Mouse (Mus musculus) adrenal gland, postnatal 14 days (tissue): ENCODE results near the gene Fut7. TPM values are rescaled to one million over a fixed set of nuclear protein-coding genes. Genes with fewer than 3 reads are reported as not detected.

Experiments
- DNase-seq: peaks from one replicate; pipeline ENCODE4 v3.0.0; 2021; ENCODE audit warnings: mixed read lengths
- microRNA-seq, 2 experiments: library from miRNA; unstranded; fragments of <30 nt; microRNA quantifications; one replicate each; pipeline ENCODE4 v1.2.0; 2021
- total RNA-seq: library from RNA; stranded (reverse); gene quantifications from 2 replicates; pipeline ENCODE4 v1.2.3, GENCODE M21; 2021

Fut7 gene
- total RNA-seq, 1 experiment from 2014 or later = not detected

DNA sequence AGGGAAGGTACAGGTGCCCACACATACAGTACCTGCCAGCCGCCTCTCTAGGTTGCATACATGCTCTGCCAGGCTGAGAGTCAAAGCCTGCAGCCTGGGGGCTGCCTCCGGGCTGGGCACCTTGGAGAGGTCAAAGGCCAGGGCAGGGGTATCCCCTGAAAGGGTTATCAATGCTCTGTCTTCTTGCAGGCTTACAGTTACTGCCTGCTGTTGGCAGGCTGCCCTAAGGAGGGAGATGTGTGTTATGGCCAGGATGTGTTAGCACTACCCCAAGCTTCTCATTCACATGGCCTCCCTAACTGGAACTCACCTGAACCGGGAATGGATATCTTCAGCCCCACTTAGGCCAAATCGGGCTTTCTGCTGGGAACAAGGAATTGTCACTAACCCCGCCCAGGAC, 37.1 kb downstream of the Fut7 start:
- DNase-seq = peak; percentile 38

DNA sequence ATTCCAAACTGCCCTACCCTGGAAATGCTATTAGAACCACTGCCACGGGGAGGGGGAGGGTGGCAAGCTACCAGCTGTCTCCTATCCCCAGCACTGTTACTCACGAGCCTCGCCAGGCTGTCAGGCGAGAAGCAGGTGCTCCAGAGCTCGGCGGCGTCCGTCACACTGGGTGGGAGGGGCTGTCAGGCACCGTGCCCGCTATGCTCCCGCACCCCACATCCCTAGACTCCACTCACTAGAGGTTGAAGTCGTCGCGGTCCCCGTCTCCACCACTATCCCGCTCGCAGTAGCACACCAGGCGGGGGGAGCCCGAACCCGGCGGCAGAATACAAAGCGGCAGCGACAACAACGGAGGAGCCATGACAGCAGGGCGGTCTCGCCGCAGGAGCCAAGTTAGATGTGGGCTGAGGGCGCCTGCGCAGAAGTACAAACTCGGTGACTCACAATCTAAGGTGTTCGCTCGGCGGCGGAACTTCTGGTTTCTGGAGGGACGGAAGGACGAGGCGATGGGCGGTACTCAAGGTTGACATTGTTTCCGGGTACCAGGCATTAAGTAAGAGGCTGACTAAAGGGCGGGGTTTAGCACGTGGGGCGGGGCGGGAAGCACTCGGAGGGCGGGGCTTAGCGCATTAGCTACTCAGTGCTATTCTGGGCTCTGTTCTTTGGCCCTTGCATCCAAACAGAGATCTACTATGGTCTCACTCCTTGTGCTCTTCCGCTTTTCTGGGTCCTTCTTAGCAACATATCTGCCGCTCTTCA, 37.7 kb downstream of the Fut7 start, which contains the start of gene Paxx:
TSS of gene Paxx (minus strand) at position 544 of the 759 bp plus-strand sequence.
- DNase-seq = peak; percentile 95

DNA sequence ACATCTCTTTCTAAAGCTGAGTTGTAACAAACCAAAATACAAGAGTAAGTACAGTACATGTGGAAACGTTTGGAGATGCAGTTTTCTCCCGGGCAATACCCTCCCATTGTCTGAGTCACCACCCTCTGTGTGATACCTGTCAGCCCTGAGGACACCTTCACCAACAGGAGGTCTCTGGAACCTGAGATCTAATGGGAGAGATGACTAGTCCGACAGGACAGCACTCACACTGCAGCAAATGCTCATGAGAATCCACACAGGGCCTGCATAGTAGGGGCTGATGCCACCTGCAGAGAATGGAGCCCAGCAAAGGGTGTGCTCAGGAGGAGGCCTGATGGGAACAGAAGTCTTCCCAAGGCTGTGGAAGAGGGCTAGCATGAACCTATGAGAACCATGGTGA, 38.3 kb downstream of the Fut7 start:
- no peak for DNase-seq

DNA sequence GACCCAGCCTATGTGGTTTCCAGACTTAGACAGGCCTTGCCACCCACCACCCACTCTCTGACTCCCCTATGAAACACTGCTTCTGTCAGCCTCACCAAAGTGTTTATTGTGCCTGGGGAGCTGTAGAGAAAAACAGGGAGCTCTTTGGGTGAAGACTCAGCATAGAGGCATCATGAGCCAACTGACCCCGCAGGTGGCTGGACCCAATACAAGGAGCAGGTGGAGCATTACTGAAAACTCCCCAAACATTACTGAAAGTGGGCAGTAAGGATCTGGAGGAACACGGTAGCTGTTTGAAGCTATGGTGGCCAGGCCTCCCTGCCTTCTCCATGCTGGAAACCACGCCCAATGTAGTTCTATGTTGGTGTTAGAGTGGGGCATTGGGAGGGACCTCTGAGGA, 40.6 kb downstream of the Fut7 start:
- DNase-seq = no peak

DNA sequence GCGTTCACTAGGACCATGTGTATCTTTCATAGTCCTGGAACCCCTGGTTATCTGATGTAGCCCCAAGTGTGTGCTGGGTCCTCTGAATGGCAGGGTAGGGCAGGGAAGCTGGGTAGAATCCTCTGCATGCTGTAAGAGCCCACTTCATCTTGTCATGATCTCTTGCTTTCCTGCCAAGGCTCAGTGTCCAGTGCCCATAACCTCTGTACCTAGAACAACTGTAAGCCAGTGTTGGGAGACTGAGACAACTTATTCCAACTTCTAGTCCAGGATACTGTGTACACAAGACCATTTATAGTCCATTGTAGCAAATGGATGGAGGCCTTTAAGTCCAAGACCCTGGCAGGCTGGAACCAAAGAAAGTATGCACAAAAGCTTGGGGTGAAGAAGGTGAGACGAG, 42.2 kb downstream of the Fut7 start:
- no peak for DNase-seq

DNA sequence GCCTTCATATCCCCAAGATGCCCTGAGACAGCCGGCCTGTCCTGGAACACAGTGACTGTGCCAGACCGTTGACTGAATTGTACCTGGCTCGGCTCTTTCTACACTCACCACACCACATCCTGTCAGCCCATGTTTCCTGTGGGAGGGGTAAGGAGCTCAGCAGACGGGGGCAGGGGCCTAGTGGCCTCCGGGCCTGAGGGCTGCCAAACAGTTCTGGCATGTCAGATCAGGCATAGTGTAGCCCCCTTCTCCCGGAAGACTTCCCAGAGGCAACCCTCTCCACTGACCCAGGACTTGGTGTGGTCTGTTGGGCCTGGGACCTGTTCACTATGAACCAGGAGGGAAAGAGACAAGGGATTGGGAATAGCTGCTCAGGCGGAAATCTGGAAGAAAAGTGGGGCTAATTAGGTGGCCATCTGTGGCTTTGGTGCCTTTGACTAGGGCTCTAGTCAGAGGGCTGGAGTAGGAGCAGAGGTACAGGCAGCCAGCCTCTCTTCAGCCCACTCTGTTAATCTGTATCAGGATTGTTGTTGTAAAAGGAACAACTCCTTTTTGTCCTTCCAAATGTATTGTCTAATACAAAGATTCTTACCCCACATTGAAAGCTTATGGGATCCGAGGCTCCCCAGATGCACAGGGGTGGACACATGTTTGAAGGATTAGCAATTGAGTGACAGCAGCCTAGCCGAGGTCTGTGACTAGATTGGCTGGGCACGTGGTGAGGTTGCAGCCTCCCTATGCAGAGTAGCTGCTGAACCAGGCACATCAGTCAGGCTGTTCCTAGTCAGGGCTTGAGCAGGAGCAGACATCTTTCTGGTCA, 43.0 kb downstream of the Fut7 start:
- peak; percentile 39 for DNase-seq

DNA sequence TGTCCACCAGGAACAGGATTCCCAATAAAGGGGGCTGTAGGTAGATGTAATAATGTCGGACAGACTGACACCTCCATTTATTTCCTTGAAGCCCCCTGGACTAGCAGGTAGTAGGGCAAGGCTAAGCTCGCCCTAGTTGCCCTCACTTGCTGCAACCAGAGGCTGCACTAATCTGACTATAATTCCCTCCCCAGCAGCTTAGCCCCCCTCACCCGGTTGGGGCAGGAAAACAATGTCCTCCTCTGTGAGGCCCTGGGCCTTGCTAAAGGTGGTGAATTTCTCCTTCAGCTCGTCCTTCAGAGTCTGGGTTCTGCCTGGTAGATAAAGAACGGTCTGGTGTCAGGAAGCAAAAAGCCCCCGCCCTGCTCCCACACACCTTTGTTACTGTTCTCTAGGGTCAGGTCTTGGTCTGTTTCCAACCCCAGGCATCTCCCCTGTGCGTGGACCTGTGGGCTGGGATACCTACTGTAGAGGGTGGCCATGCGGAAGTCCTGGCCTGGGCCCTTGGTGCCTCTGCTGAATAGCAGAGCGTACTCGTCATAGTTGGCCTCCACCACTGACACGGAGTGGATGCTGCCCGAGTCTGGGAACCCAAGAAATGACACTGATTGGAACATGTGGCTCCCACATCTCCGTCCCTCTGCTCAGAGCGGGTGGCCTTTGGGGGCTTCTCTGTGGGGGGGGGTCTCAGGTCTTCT, 44.7 kb downstream of the Fut7 start:
- no peak for DNase-seq

DNA sequence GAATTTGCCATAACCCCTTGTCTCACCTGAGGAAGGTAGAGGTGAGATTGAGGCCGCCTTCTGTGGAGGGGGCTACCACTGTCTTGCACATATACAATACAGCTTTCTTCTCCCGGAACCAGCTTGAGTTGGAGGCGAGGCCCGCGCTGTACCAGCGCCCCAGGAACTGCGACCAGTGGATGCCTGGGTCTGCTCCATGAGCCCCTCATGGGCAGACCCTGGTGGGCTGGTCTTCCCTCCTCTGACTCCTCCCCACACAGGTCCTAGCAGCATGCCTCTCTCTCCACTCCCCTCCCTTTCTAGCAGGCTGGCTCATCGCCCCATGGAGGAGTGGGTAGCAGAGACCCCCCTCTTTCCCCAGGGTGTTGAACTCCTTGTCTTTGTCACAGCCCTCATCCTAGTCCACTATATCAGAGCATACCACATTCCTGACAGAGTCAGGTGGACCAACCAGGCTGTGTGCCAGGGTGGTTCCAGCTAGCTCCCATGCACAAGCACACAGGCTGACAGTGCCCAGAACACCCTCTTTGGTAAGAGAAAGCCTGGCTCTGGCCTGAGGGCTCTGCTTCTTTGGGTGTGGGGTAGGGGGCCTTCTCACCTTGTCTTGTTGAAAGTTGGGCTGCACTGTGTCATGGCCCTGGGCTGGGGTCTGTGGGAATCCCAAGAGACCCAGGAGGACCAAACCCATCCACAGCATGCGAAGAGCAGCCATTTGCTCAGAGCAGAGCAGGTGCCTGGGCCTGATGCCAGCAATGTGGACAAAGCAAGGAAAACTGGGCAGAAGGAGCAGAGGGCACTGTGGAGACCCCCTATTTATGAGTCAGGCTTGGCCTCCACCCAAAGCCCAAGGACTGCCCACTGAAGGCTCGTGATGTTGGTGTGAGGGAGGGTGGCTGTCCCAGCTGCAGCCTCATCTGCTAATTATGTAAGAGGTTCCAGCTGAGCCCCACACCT, 46.2 kb downstream of the Fut7 start:
- no peak for DNase-seq

DNA sequence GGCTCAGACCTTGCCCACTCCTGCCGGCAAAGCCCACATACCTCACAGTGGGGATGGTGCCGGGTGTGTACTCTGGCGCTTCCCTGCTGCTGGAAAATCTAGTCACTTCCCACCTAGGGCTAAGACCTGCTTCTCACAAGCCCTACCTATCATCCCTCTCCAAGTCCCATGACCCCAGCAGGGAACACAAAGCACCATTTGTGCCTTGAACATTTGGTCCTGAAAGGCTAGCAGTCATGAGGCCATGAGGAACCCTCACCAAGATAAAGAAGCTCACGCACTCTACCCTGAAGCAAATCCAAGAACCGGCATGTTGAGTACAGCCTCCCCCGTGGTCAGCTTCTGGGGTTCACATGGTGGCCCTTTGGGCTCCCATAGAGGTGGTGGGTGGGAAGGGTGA, 46.9 kb downstream of the Fut7 start, which contains the start of gene Ptgds:
TSS of gene Ptgds (minus strand) at position 78 of the 400 bp plus-strand sequence.
- no peak for DNase-seq

DNA sequence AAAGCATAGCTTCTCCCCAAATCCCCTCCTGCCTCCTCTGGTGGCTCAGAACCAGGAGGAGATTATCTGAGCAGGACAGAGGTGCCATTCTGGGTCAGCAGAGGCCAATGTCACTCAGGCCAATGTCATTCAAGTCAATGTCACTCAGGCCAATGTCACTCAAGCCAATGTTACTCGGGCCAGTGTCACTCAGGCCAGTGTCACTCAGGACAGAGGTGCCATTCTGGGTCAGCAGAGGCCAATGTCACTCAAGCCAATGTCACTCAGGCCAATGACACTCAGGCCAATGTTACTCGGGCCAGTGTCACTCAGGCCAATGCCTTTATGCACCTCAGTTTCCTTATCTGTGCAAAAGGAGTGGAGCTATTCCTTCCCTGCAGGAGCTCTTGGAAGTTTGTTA, 49.5 kb downstream of the Fut7 start:
- no peak for DNase-seq

Small RNA genes within 50 kb of the gene (microRNA-seq; reads per million reads assigned to microRNA genes)
- 0.43 to 1.1 reads per million in 2 experiments for gene Mir3087

Other genes with a start within 250 kb of the Fut7 start
- gene Nrarp, start 242.5 kb upstream of the Fut7 start, total RNA-seq = 8.7 and 9.5 TPM in 2 replicates
- 13.9 and 21.3 TPM in 2 replicates for gene Tor4a, start 226.4 kb upstream of the Fut7 start, total RNA-seq
- 41.6 and 47.1 TPM in 2 replicates for gene Nelfb, start 211.8 kb upstream of the Fut7 start, total RNA-seq
- gene Stpg3, start 208.6 kb upstream of the Fut7 start, total RNA-seq = not detected in 2 replicates
- gene Fam166a, start 204.5 kb upstream of the Fut7 start, total RNA-seq = not detected in 2 replicates
- gene Tubb4b, start 198.6 kb upstream of the Fut7 start, total RNA-seq = 290 and 294 TPM in 2 replicates
- not detected in 2 replicates for gene Slc34a3, start 188.9 kb upstream of the Fut7 start, total RNA-seq
- not detected in 2 replicates for gene Rnf224, start 186.5 kb upstream of the Fut7 start, total RNA-seq
- 7.2 and 7.9 TPM in 2 replicates for gene Rnf208, start 181.0 kb upstream of the Fut7 start, total RNA-seq
- gene Cysrt1, start 180.8 kb upstream of the Fut7 start, total RNA-seq = not detected in 2 replicates
- gene AL732309.1, start 176.4 kb upstream of the Fut7 start, total RNA-seq = 3.3 and 3.9 TPM in 2 replicates
- gene Tmem203, start 167.8 kb upstream of the Fut7 start, total RNA-seq = 25.6 and 31.0 TPM in 2 replicates
- 10.9 and 13.4 TPM in 2 replicates for gene Tprn, start 160.6 kb upstream of the Fut7 start, total RNA-seq
- gene Ssna1, start 150.8 kb upstream of the Fut7 start, total RNA-seq = 45.8 and 49.8 TPM in 2 replicates
- 63.9 and 66.1 TPM in 2 replicates for gene Anapc2, start 150.8 kb upstream of the Fut7 start, total RNA-seq
- not detected in 2 replicates for gene Tmem210, start 135.1 kb upstream of the Fut7 start, total RNA-seq
- not detected in 2 replicates for gene Lrrc26, start 133.4 kb upstream of the Fut7 start, total RNA-seq
- gene Grin1, start 104.1 kb upstream of the Fut7 start, total RNA-seq = 9.7 and 11.0 TPM in 2 replicates
- 43.1 and 45.7 TPM in 2 replicates for gene Man1b1, start 90.9 kb upstream of the Fut7 start, total RNA-seq
- gene Dpp7, start 66.9 kb upstream of the Fut7 start, total RNA-seq = 19.9 and 20.8 TPM in 2 replicates
- 8.7 and 11.8 TPM in 2 replicates for gene Uap1l1, start 57.6 kb upstream of the Fut7 start, total RNA-seq
- 3.4 and 3.5 TPM in 2 replicates for gene Sapcd2, start 50.9 kb upstream of the Fut7 start, total RNA-seq
- gene Entpd2, start 27.4 kb upstream of the Fut7 start, total RNA-seq = 7.6 and 9.5 TPM in 2 replicates
- 77.2 and 90.9 TPM in 2 replicates for gene Npdc1, start 23.9 kb upstream of the Fut7 start, total RNA-seq
- 29.3 and 30.1 TPM in 2 replicates for gene Abca2, start 5.4 kb downstream of the Fut7 start, total RNA-seq
- 0.74 and 1.0 TPM in 2 replicates for gene Clic3, start 33.6 kb downstream of the Fut7 start, total RNA-seq
- gene Paxx, start 37.8 kb downstream of the Fut7 start, total RNA-seq = 36.2 and 42.6 TPM in 2 replicates
- gene Ptgds, start 46.8 kb downstream of the Fut7 start, total RNA-seq = 8.7 and 9.9 TPM in 2 replicates
- not detected in 2 replicates for gene Lcn12, start 70.6 kb downstream of the Fut7 start, total RNA-seq
- gene Fbxw5, start 77.5 kb downstream of the Fut7 start, total RNA-seq = 79.3 and 81.4 TPM in 2 replicates
- 4.4 and 36.5 TPM in 2 replicates for gene C8g, start 78.5 kb downstream of the Fut7 start, total RNA-seq
- gene Traf2, start 123.7 kb downstream of the Fut7 start, total RNA-seq = 21.8 and 24.4 TPM in 2 replicates
- 312 and 335 TPM in 2 replicates for gene Edf1, start 134.6 kb downstream of the Fut7 start, total RNA-seq
- 4.7 and 5.0 TPM in 2 replicates for gene Mamdc4, start 151.6 kb downstream of the Fut7 start, total RNA-seq
- 56.6 and 58.1 TPM in 2 replicates for gene Phpt1, start 152.0 kb downstream of the Fut7 start, total RNA-seq
- gene Ajm1, start 158.5 kb downstream of the Fut7 start, total RNA-seq = 2.1 and 3.0 TPM in 2 replicates
- 72.7 and 87.8 TPM in 2 replicates for gene Rabl6, start 185.3 kb downstream of the Fut7 start, total RNA-seq
- gene Ccdc183, start 194.4 kb downstream of the Fut7 start, total RNA-seq = not detected in 2 replicates
- 30.5 and 33.1 TPM in 2 replicates for gene Tmem141, start 198.7 kb downstream of the Fut7 start, total RNA-seq
- gene Fcna, start 204.8 kb downstream of the Fut7 start, total RNA-seq = 7.0 and 9.7 TPM in 2 replicates
- not detected in 2 replicates for gene Lcn8, start 229.9 kb downstream of the Fut7 start, total RNA-seq
- gene Lcn5, start 234.7 kb downstream of the Fut7 start, total RNA-seq = not detected in 2 replicates